Mouse (Mus musculus): ENCODE results near the gene Trim11. TPM values are rescaled to one million over a fixed set of nuclear protein-coding genes. Genes with fewer than 3 reads are reported as not detected.
"Not testable (repeated sequence)": the region's sequence is repeated elsewhere in the genome, so short reads cannot be mapped to it uniquely, and the experiment has no call there.

The Trim11 gene
- polyA plus RNA-seq (2012; rRNA removed): 22.6 and 25.2 TPM in 2 replicates

- DNase-seq (ENCODE audit: low read depth): no peak
These were observed at the start of gene Trim11 for GRCm38 (mm10) chr11:58978027-58978705. Gene Trim11, plus strand, starts transcription at chr11:58978093.

GRCm38 (mm10) chr11:58929055-58929454 lies 48.8 kb upstream of the Trim11 start:
- DNase-seq (ENCODE audit: low read depth): no peak

GRCm38 (mm10) chr11:58929641-58930040 lies 48.3 kb upstream of the Trim11 start:
- DNase-seq (ENCODE audit: low read depth): no peak

GRCm38 (mm10) chr11:58930254-58930653 lies 47.6 kb upstream of the Trim11 start:
- no peak for DNase-seq (ENCODE audit: low read depth)

- no peak for DNase-seq (ENCODE audit: low read depth)
These were observed 46.3 kb upstream of the Trim11 start for GRCm38 (mm10) chr11:58931576-58931975.

- DNase-seq (ENCODE audit: low read depth): no peak
These were observed 40.0 kb upstream of the Trim11 start for GRCm38 (mm10) chr11:58937909-58938308.

GRCm38 (mm10) chr11:58938322-58939087 lies 39.4 kb upstream of the Trim11 start, which contains the start of gene Rnf187:
Gene Rnf187, minus strand, starts transcription at chr11:58938916.
- no peak for DNase-seq (ENCODE audit: low read depth)

GRCm38 (mm10) chr11:58939088-58939439 lies 38.8 kb upstream of the Trim11 start:
- DNase-seq (ENCODE audit: low read depth): no peak

GRCm38 (mm10) chr11:58944136-58944535 lies 33.8 kb upstream of the Trim11 start:
- no peak for DNase-seq (ENCODE audit: low read depth)

- no peak for DNase-seq (ENCODE audit: low read depth)
These were observed 30.6 kb upstream of the Trim11 start for GRCm38 (mm10) chr11:58947306-58947705.

GRCm38 (mm10) chr11:58947798-58948528 lies 29.9 kb upstream of the Trim11 start:
- no peak for DNase-seq (ENCODE audit: low read depth)

- no peak for DNase-seq (ENCODE audit: low read depth)
These were observed 29.1 kb upstream of the Trim11 start, which contains the start of gene Hist3h2ba for GRCm38 (mm10) chr11:58948542-58949479. Gene Hist3h2ba, plus strand, starts transcription at chr11:58948920.

GRCm38 (mm10) chr11:58949480-58950431 lies 28.1 kb upstream of the Trim11 start:
- DNase-seq (ENCODE audit: low read depth): no peak

- DNase-seq (ENCODE audit: low read depth): no peak
These were observed 26.7 kb upstream of the Trim11 start for GRCm38 (mm10) chr11:58951210-58951609.

GRCm38 (mm10) chr11:58953351-58954169 lies 24.3 kb upstream of the Trim11 start:
- DNase-seq (ENCODE audit: low read depth): no peak

GRCm38 (mm10) chr11:58954170-58954419 lies 23.8 kb upstream of the Trim11 start:
- not testable (repeated sequence) for DNase-seq (ENCODE audit: low read depth)

- peak; percentile 87 for DNase-seq (ENCODE audit: low read depth)
These were observed 23.3 kb upstream of the Trim11 start, which contains the start of the genes Hist3h2a and Trim17 for GRCm38 (mm10) chr11:58954420-58955142. Gene Hist3h2a, plus strand, starts transcription at chr11:58954685. Gene Trim17, plus strand, starts transcription at chr11:58954685.

GRCm38 (mm10) chr11:58955143-58955867 lies 22.6 kb upstream of the Trim11 start:
- no peak for DNase-seq (ENCODE audit: low read depth)
